Mouse (Mus musculus): ENCODE measurements around the gene Art3. TPM values are rescaled to one million over a fixed set of nuclear protein-coding genes. Genes with fewer than 3 reads are reported as not detected.

Gene Art3
- polyA plus RNA-seq, 1 experiment: 13.8 TPM

DNA sequence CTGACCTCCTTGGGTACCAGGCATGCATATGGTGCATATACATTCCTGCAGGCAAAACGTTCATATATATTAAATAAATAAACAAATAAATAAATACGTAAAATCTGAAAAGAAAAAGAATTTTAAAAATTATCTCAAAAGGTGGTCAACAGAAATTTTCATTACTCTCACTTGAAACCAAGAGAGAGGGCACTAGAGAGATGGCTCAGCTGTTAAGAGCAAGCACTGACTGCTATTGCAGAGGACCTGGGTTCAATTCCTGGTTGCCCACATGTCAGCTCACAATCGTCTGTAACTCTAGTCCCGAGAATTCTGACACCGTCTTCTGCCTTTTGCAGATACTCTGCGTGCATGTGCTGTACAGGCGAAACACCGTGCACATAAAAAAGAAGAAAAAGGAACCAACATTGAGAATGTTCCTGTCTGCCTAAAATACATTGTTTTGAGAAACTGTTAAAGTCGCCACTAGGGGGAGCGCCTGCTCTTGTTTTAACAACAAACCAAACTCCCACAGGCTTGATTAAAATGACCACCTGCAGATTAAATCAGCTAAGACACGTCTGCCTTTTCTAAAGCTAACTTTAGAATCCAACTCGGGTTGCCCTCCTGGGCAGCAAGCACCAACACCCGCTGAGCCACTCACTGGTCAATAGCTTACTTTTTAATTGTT lies 19.4 kb upstream of the Art3 start:
- Histone ChIP-seq H3K4me3 (ENCODE audit: insufficient read depth, low read length) (no peak overlapping the region), H3K27ac (ENCODE audit: insufficient read depth, low read length) (no peak overlapping the region), H3K4me1 (ENCODE audit: control insufficient read depth, insufficient read depth, low read length) (peaks cover 4% of the 10 kb centered on the region; the same call in 1 of the 2 replicates)
- TF ChIP-seq CTCF (IDR thresholded peaks at IDR 0.05; ENCODE audit: extremely low read depth, insufficient read depth, low read length) (peak; percentile 52; the same call in 1 of the 2 replicates), POLR2A (IDR thresholded peaks at IDR 0.05; ENCODE audit: extremely low read depth, insufficient read depth, low read length) (no peak)

DNA sequence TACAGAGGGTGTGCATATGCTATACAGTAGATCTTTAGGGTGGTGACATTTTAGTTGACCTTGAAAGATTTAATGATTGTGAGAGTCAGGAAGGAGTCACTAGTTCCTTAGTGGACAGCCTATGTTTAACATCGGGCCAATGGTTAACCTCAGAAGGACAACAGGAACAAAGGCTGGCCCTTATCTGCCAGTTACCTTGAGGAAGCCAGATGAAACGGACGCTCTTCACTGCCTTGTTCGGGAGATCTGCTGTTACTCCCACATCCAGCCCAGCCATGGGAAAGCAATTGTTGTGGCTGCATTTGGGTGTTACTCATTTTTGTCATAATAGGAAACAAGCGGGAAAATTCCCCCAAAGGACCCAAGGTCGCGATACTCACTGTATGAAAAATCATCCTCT lies 17.9 kb upstream of the Art3 start:
- Histone ChIP-seq H3K4me3 (ENCODE audit: insufficient read depth, low read length) (no peak overlapping the region), H3K27ac (ENCODE audit: insufficient read depth, low read length) (no peak overlapping the region), H3K4me1 (ENCODE audit: control insufficient read depth, insufficient read depth, low read length) (peaks cover 1% of the 10 kb centered on the region; the same call in 1 of the 2 replicates)
- TF ChIP-seq CTCF (IDR thresholded peaks at IDR 0.05; ENCODE audit: extremely low read depth, insufficient read depth, low read length): no peak
- TF ChIP-seq POLR2A (IDR thresholded peaks at IDR 0.05; ENCODE audit: extremely low read depth, insufficient read depth, low read length): no peak

DNA sequence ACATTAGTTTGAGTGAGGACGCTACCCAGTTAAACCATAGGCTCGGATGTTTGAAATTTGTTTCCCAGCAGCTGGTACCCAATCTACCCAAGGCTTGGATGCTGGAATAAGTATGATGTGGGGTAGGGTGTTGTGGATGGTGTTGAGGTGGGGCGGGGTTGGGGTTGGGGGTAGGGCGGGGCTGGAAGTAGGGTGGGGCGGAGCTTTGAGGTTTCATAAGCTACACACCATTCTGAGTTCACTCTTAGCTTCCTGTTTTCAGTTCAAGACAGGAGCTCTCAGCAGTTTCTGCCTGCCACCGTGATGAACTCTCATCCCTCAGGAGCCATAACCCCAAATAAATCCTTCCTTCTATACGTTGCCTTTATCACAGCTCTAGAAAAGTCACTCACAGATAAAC lies 13.5 kb upstream of the Art3 start:
- H3K4me3 ChIP-seq (ENCODE audit: insufficient read depth, low read length): no peak overlapping the region
- no peaks in the 10 kb centered on the region for H3K4me1 ChIP-seq (ENCODE audit: control insufficient read depth, insufficient read depth, low read length)
- TF ChIP-seq POLR2A (IDR thresholded peaks at IDR 0.05; ENCODE audit: extremely low read depth, insufficient read depth, low read length) (no peak), CTCF (IDR thresholded peaks at IDR 0.05; ENCODE audit: extremely low read depth, insufficient read depth, low read length) (no peak)
- no peak overlapping the region for H3K27ac ChIP-seq (ENCODE audit: insufficient read depth, low read length)

DNA sequence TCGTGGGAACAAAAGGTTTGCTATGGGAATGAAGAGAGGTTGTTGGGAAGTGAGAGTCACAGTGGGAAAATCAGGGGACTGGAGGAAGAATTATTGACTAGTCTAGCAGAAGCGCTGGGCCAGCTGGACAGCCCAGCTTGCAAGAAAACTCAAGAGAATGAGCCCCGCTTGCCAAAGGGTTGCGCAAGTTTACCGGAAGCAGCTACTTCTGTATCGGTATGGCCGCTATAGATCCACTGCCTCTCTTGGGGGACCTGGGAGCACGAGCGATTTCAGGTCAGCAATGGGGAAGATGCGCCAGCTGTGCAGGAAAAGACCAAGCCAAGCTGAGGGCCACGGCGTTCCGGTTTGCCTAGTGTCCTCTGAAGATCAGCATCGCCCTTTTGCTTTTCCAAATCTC lies 13.0 kb upstream of the Art3 start:
- Histone ChIP-seq H3K4me3 (ENCODE audit: insufficient read depth, low read length) (no peak overlapping the region), H3K27ac (ENCODE audit: insufficient read depth, low read length) (no peak overlapping the region), H3K4me1 (ENCODE audit: control insufficient read depth, insufficient read depth, low read length) (no peaks in the 10 kb centered on the region)
- TF ChIP-seq CTCF (IDR thresholded peaks at IDR 0.05; ENCODE audit: extremely low read depth, insufficient read depth, low read length) (no peak), POLR2A (IDR thresholded peaks at IDR 0.05; ENCODE audit: extremely low read depth, insufficient read depth, low read length) (no peak)

DNA sequence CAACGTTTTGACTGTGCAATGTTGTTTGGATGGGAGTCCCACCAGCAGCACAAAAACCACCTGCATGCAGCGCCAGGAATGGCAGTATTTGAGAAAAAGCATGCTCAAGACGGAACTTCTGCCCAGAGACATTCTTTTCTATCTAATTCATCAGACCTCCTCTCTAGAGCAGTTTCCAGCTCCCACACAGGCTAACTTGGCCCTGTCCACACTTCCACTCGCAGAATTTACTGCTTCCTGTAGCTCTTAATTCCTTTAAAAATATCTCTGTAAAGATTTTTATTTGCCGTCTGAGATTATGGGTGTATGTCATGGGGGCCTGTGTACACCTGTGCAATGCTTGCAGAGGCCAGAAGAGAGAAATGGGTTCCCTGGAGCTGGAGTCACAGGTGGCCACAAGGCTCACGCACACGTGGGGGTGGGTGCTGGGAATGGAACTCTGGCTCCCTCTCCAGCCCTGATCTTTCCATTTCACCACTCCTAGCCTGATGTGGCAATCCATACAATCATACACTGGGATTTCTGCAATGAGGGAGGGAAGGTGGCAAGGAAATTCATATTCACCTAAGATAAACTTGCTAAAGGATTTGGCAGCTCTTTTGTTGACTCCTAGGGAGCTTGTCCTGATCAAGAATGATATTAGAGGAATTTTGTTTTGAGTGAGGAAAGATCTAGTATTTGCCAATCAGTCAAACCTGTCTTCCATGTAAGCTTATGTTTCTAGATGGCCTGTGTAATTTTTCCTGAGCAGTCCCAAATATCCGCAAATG lies 9.8 kb upstream of the Art3 start:
- H3K4me3 ChIP-seq (ENCODE audit: insufficient read depth, low read length): no peak overlapping the region
- H3K27ac ChIP-seq (ENCODE audit: insufficient read depth, low read length): no peak overlapping the region
- TF ChIP-seq POLR2A (IDR thresholded peaks at IDR 0.05; ENCODE audit: extremely low read depth, insufficient read depth, low read length): no peak
- no peak for TF ChIP-seq CTCF (IDR thresholded peaks at IDR 0.05; ENCODE audit: extremely low read depth, insufficient read depth, low read length)
- H3K4me1 ChIP-seq (ENCODE audit: control insufficient read depth, insufficient read depth, low read length): no peaks in the 10 kb centered on the region

DNA sequence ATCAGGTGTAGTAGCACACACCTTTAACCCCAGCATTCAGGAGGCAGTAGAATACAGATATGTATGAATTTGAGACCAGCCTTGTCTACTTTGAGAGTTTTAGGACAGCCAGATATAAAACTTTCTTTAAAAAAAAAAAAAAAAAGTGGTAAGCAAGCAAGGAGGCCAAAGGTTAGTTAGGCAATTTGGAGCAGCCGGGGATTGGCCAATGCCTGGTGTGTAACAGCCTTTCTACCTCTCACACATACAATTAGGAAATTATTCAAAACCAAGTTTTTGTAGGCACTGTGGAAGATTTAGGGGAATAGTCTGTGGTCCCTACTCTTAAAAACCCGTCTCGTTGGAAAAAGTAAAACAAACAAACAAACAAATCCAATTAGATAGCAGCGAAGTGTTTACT lies 9.0 kb upstream of the Art3 start:
- Histone ChIP-seq H3K4me1 (ENCODE audit: control insufficient read depth, insufficient read depth, low read length) (no peaks in the 10 kb centered on the region), H3K27ac (ENCODE audit: insufficient read depth, low read length) (no peak overlapping the region), H3K4me3 (ENCODE audit: insufficient read depth, low read length) (no peak overlapping the region)
- TF ChIP-seq POLR2A (IDR thresholded peaks at IDR 0.05; ENCODE audit: extremely low read depth, insufficient read depth, low read length) (no peak), CTCF (IDR thresholded peaks at IDR 0.05; ENCODE audit: extremely low read depth, insufficient read depth, low read length) (no peak)

DNA sequence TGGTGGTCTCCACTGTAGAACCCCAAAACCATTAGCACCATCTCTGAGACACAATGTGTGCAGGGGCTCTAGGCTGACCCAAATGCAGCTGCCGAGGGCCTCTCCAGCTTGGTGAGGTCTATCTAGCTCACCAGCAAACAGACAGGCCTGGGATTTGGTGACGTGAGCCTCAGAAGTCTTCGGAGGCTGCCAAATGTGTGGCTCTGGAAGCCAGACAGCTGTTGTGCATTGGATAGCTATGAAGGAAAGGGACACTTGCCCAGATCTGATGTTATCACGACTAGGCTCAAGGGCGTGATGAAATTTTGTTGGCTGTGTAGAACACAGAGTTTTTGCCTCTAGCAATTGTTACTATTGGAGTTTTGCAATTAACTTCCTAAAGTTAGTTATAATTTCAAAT lies 8.4 kb upstream of the Art3 start:
- H3K27ac ChIP-seq (ENCODE audit: insufficient read depth, low read length): no peak overlapping the region
- TF ChIP-seq POLR2A (IDR thresholded peaks at IDR 0.05; ENCODE audit: extremely low read depth, insufficient read depth, low read length) (no peak), CTCF (IDR thresholded peaks at IDR 0.05; ENCODE audit: extremely low read depth, insufficient read depth, low read length) (no peak)
- H3K4me3 ChIP-seq (ENCODE audit: insufficient read depth, low read length): no peak overlapping the region
- no peaks in the 10 kb centered on the region for H3K4me1 ChIP-seq (ENCODE audit: control insufficient read depth, insufficient read depth, low read length)

DNA sequence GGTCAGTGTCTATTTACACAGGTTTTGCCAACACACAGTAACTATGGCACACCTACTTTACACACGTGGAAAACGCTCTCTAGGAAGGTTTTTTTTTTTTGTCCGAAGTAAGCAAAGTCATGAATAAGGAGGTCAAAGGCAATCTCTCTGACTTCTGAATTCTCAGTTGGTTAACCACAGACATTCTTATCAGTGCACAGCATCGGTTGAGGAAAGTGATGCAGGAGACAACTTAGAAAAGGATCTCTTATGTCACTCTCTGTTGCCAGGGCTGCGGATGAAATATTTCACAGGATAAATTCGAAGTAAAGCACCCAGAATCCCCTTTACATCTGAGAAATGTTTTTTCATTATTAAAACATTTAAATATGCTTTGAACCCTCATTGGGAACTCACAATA lies 4.3 kb upstream of the Art3 start:
- no peak for TF ChIP-seq POLR2A (IDR thresholded peaks at IDR 0.05; ENCODE audit: extremely low read depth, insufficient read depth, low read length)
- TF ChIP-seq CTCF (IDR thresholded peaks at IDR 0.05; ENCODE audit: extremely low read depth, insufficient read depth, low read length): no peak
- Histone ChIP-seq H3K27ac (ENCODE audit: insufficient read depth, low read length) (no peak overlapping the region), H3K4me3 (ENCODE audit: insufficient read depth, low read length) (no peak overlapping the region), H3K4me1 (ENCODE audit: control insufficient read depth, insufficient read depth, low read length) (no peaks in the 10 kb centered on the region)

DNA sequence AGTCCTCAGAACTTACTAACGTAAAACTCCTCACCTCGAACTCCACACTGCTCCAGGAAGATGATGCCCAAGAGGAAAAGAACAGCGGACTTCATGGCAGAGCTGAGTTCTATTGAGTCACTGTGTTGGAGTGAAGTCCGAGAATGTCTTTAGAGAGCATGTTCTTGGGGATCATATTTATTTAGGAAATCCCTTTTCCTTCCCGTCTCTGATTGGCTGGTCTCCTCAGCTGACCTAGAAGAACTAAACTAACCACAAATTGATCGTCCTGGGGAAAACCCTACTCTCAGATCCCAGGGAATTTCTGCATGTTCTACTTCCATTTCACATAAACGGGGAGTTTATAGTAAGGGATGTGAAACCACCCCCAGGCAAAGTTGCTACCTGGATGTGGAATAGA lies 3.7 kb upstream of the Art3 start, which contains the start of gene Cxcl9:
Gene Cxcl9, minus strand, starts transcription at position 151 of the 400 bp plus-strand sequence.
- no peak within 1 kb of the TSS for H3K27ac ChIP-seq (ENCODE audit: insufficient read depth, low read length)
- peaks cover 2% of the 10 kb centered on the region; the same call in 1 of the 2 replicates for H3K4me1 ChIP-seq (ENCODE audit: control insufficient read depth, insufficient read depth, low read length)
- TF ChIP-seq CTCF (IDR thresholded peaks at IDR 0.05; ENCODE audit: extremely low read depth, insufficient read depth, low read length) (no peak), POLR2A (IDR thresholded peaks at IDR 0.05; ENCODE audit: extremely low read depth, insufficient read depth, low read length) (no peak)
- no peak within 1 kb of the TSS for H3K4me3 ChIP-seq (ENCODE audit: insufficient read depth, low read length)

DNA sequence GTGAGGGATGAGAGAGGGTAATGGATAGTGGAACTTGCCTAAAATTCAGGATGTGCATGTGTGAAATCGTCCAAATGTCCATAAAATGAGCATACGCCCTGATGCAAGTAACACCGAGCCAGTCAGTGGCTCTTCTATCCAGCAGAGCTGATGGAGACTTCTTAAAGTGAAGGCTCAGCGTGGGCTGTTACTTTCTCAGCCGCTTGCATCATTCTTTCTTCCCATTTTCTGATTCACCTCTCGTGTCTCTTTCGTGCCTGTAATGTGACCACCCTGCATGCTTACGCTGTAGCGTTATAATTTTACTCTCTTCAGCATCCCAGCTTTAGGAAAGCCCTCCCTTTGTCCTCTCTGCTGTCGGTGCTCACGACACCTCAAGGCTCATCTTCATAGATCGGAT lies 505 bp upstream of the Art3 start:
- peaks cover 2% of the 10 kb centered on the region; the same call in 1 of the 2 replicates for H3K4me1 ChIP-seq (ENCODE audit: control insufficient read depth, insufficient read depth, low read length)
- TF ChIP-seq POLR2A (IDR thresholded peaks at IDR 0.05; ENCODE audit: extremely low read depth, insufficient read depth, low read length): no peak
- TF ChIP-seq CTCF (IDR thresholded peaks at IDR 0.05; ENCODE audit: extremely low read depth, insufficient read depth, low read length): no peak
- no peak overlapping the region for H3K27ac ChIP-seq (ENCODE audit: insufficient read depth, low read length)
- H3K4me3 ChIP-seq (ENCODE audit: insufficient read depth, low read length): no peak overlapping the region
